Mouse (Mus musculus) thymus, adult 2 months (tissue): ENCODE results near the gene Slc25a38. TPM values are rescaled to one million over a fixed set of nuclear protein-coding genes. Genes with fewer than 3 reads are reported as not detected.

Experiments
- DNase-seq: peaks from one replicate; pipeline ENCODE4 v3.0.0; 2021
- H3K27ac ChIP-seq: fragments of 200-500 bp; 2 replicates; pipeline ENCODE4 v1.5.1; 2012; ENCODE audit warnings: low read length, control low read depth; ENCODE audit not compliant: control insufficient read depth, insufficient read depth
- H3K27me3 ChIP-seq: fragments of 200-500 bp; 2 replicates; pipeline ENCODE4 v1.6.1; 2012; ENCODE audit warnings: mild to moderate bottlenecking, low read length, moderate library complexity, mixed read lengths; ENCODE audit not compliant: control insufficient read depth, insufficient read depth
- H3K36me3 ChIP-seq: fragments of 200-500 bp; 2 replicates; pipeline ENCODE4 v1.6.1; 2012; ENCODE audit warnings: mild to moderate bottlenecking, low read length, moderate library complexity; ENCODE audit not compliant: control insufficient read depth, insufficient read depth
- H3K4me1 ChIP-seq: fragments of 200-500 bp; replicated peaks from 2 replicates; pipeline ENCODE4 v1.6.1; 2012; ENCODE audit warnings: low read length; ENCODE audit not compliant: control insufficient read depth, insufficient read depth
- H3K4me3 ChIP-seq: fragments of 200-500 bp; 2 replicates; pipeline ENCODE4 v1.5.1; 2012; ENCODE audit warnings: mild to moderate bottlenecking, low read length, control low read depth, moderate library complexity; ENCODE audit not compliant: control insufficient read depth, insufficient read depth
- CTCF ChIP-seq: fragments of 200-500 bp; IDR thresholded peaks from 2 replicates; pipeline ENCODE4 v1.5.1; 2012; ENCODE audit warnings: mild to moderate bottlenecking, control low read depth, low read length, moderate library complexity, borderline replicate concordance; ENCODE audit not compliant: control insufficient read depth, poor library complexity, insufficient read depth; ENCODE audit errors: extremely low read depth
- POLR2A ChIP-seq: fragments of 200-500 bp; IDR thresholded peaks from 2 replicates; pipeline ENCODE4 v1.6.1; 2012; ENCODE audit warnings: mild to moderate bottlenecking, low read length, control low read depth, moderate library complexity; ENCODE audit not compliant: control insufficient read depth, poor library complexity, insufficient read depth; ENCODE audit errors: extremely low read depth
- WGBS: fragments of 180-500 bp; shearing (Covaris S2); methylation state at CpG from one replicate; pipeline ENCODE4 v1.1.7; 2018; 5-methylcytosine and 5-hydroxymethylcytosine counted together
- polyA plus RNA-seq: library from polyadenylated mRNA; depleted of rRNA; stranded (reverse); fragments of >200 nt; gene quantifications from 2 replicates; pipeline ENCODE4 v1.2.3, GENCODE M21; 2012

Slc25a38 gene
- polyA plus RNA-seq, 1 experiment: 79.9 TPM

DNA sequence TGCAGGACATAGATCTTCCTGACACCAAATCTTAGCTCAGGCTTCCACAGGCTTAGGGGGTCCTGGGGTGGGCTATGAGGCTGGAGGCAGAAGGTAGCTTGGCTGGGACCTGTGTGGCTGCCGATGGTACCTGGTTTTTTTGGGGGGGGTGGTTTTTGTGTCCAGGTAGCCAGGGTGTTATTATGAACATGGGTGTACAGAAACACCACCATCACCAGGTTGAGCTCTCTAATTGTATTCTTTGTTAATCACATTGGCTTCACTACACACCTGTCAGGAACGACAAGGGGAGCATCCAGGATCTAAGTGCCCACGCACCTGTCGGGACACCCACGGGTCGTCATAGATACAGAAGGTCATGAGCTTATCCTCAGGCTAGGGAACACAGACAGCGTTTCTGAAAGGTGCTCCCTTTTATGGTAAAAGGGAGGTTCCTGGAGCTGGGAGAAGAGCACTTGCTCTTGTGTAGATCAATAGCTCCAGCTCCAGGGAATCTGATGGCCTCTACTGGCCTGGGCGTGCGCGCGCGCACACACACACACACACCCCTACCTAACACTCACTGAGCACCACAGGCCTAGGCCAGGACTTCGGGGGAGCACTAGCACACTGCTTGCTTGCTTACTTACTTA is 24.5 kb downstream of the Slc25a38 start:
- peaks cover 29% of the 10 kb centered on the region for H3K36me3 ChIP-seq
- no peaks in the 10 kb centered on the region for H3K27me3 ChIP-seq
- H3K27ac ChIP-seq: no peak overlapping the region
- H3K4me1 ChIP-seq: no peaks in the 10 kb centered on the region
- DNase-seq: no peak
- WGBS: 89% methylated on average over 13 of the region's 13 CpGs
- TF ChIP-seq CTCF (no peak), POLR2A (no peak)
- H3K4me3 ChIP-seq: no peak overlapping the region

DNA sequence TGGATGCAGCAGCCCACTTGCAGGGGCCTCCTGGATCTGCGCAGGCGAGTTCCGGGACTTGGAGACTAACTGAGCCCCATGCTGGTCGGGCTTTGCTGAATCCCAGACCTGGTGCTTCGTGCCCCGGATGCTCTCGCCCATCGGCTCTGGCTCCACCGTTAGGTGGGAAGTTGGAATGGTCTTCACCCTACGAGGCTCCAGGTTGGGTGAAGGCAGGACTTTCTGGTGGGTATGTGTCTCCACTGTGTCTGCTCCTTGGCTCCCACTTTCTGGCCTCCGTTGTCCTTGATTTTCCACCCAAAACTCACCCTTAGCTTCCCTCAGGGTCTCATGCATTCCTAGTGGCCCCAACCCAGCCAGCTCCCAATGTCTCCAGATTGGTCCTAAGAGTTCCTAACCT is 25.3 kb downstream of the Slc25a38 start:
- H3K4me1 ChIP-seq: no peaks in the 10 kb centered on the region
- DNase-seq: no peak

GRCm38 (mm10) chr9:120140652-120141051 is 30.5 kb downstream of the Slc25a38 start:
- TF ChIP-seq CTCF (no peak), POLR2A (no peak)
- peak; percentile 72 for DNase-seq

More for the DNA sequence above, 25.3 kb downstream of the Slc25a38 start:
- Histone ChIP-seq H3K27me3 (no peaks in the 10 kb centered on the region), H3K36me3 (peaks cover 23% of the 10 kb centered on the region), H3K27ac (no peak overlapping the region), H3K4me3 (no peak overlapping the region)
- WGBS: 97% methylated on average over 11 of the region's 11 CpGs
- TF ChIP-seq CTCF: no peak
- TF ChIP-seq POLR2A: no peak

DNA sequence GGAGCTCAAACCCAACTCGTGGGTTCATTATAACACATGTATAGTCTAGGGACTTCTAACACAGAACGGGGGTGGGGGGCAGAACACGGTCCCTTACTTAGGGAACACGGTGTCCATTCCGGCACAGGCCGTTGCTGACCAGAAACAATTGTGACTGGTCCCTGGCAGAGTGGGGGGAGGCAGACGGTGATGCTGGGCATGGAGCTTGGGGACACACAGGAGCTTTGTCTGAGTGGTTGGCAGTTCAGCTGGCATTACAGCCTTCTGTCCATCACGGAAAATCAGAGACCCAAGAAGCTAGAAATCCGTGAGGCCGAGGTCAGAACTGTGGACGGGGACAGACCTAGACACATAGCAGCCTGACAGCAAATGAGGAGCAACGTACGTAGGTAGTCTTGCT is 34.3 kb downstream of the Slc25a38 start:
- WGBS: 90% methylated on average over 13 of the region's 13 CpGs
- H3K4me3 ChIP-seq: no peak overlapping the region
- TF ChIP-seq CTCF: no peak
- no peak for TF ChIP-seq POLR2A
- H3K36me3 ChIP-seq: no peaks in the 10 kb centered on the region
- H3K27ac ChIP-seq: no peak overlapping the region
- H3K27me3 ChIP-seq: no peaks in the 10 kb centered on the region
- DNase-seq: no peak
- no peaks in the 10 kb centered on the region for H3K4me1 ChIP-seq

More at GRCm38 (mm10) chr9:120140652-120141051, 30.5 kb downstream of the Slc25a38 start:
- 11% methylated on average over 4 of the region's 4 CpGs for WGBS
- H3K27me3 ChIP-seq: no peaks in the 10 kb centered on the region
- H3K4me3 ChIP-seq: no peak overlapping the region
- H3K36me3 ChIP-seq: no peaks in the 10 kb centered on the region
- no peaks in the 10 kb centered on the region for H3K4me1 ChIP-seq
- H3K27ac ChIP-seq: no peak overlapping the region

DNA sequence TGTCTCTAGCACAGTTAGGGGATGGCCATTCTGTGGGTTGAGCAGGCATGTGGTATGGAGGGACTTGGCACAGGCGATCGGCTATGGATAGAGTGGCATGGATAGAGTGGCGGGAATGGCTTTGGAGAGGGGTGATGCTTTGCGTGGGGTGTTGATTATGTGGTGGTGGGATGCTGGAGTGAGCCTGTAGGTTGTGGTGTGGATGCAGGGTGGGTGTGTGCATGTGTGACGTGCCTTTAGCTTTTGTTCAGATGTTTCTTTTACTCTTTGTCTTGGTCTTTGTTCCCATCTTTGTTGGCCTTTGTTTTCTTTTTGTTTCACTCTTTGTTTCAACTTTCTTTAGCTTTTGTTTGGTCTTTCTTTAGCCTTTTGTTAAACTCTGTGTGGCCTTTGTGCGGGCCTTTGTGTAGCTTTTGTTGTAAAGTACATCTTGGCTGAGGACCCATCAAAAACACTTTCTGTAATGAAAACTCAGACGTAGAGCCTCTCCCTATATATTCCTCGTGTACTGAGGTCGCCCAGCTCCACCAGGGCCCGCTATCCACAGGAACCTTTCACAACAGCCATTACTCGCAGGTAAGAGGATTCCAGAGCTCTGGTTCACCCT is 39.2 kb downstream of the Slc25a38 start, which contains the start of gene Mobp:
Mobp (plus strand) TSS at position 486 of the 607 bp plus-strand sequence.
- Histone ChIP-seq H3K4me1 (no peaks in the 10 kb centered on the region), H3K4me3 (no peak within 1 kb of the TSS), H3K27ac (no peak within 1 kb of the TSS), H3K27me3 (no peaks in the 10 kb centered on the region), H3K36me3 (no peaks in the 10 kb centered on the region)
- DNase-seq: no peak
- TF ChIP-seq POLR2A: no peak
- TF ChIP-seq CTCF: no peak
- WGBS: 88% methylated on average over 11 of the region's 11 CpGs

- H3K36me3 ChIP-seq: no peaks in the 10 kb centered on the region
- DNase-seq: no peak
- H3K27me3 ChIP-seq: no peaks in the 10 kb centered on the region
- no peak overlapping the region for H3K4me3 ChIP-seq
- WGBS: 80% methylated on average over 5 of the region's 5 CpGs
- no peaks in the 10 kb centered on the region for H3K4me1 ChIP-seq
- no peak for TF ChIP-seq CTCF
- H3K27ac ChIP-seq: no peak overlapping the region
Observed at GRCm38 (mm10) chr9:120151152-120151551, 41.0 kb downstream of the Slc25a38 start.
